Mouse (Mus musculus) erythroblast, embryonic 14.5 days (primary cell): Measurements from ENCODE around the gene Trhde.

Experiments used
- GATA1 ChIP-seq: IDR thresholded peaks from 2 replicates; pipeline ENCODE4 v1.6.1; 2012; ENCODE audit warnings: low read length, inconsistent platforms, mixed read lengths
- TAL1 ChIP-seq: IDR thresholded peaks from 3 replicates; pipeline ENCODE4 v1.6.1; 2012; ENCODE audit warnings: low read length, inconsistent platforms, mixed read lengths

GRCm38 (mm10) chr10:114799481-114799880, 2.6 kb downstream of the Trhde start:
- TF ChIP-seq TAL1 (no peak), GATA1 (no peak)
